Mouse (Mus musculus) layer of hippocampus, postnatal 10 days (tissue): ENCODE data around the gene Cebpe. TPM values are rescaled to one million over a fixed set of nuclear protein-coding genes. Genes with fewer than 3 reads are reported as not detected.

Source experiments
- DNase-seq, 2 experiments: peaks; one replicate each; pipeline ENCODE4 v3.0.0; 2021; ENCODE audit warnings: low spot score in 2 of 2
- total RNA-seq, 2 experiments: library from RNA; stranded (reverse); gene quantifications; 2 replicates each; pipeline ENCODE4 v1.2.3; 2021

Gene Cebpe
- total RNA-seq, 2 experiments from 2014 or later, result not detected

DNA sequence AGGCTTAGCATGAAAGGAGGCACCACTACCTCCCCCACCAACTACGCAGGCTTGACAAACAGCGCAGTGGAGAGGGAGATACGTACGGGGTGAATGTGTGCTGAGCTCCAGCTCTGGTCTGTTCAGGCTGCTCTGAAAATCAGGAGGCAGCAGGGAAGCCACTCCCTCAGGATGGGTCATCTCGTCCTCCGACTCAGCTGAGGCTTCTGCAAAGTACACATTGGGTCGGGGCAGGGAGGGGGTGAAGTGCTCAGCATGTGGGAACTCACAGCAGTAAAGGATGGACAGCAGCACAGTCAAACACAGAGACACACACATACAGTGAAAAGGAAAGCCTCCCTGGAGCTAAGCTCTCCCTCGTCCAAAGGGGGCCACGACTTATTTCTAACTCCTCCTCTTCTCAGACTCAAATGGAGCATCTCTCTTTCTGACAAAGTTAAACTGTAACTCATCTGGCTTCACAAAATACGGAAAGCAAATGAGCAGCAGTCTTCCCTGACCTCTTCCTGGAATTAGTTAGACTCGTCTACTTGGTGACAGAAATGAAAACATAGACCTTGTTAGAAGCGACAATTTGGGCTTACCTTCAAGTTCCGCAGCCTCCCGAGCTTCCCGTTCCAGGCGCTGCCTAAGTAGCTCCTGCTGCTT lies 33.2 kb downstream of the Cebpe start:
- no peak for DNase-seq

GRCm38 (mm10) chr14:54676290-54676689 lies 35.7 kb downstream of the Cebpe start:
- DNase-seq, result peak in 1 of 2 experiments; percentile 19

DNA sequence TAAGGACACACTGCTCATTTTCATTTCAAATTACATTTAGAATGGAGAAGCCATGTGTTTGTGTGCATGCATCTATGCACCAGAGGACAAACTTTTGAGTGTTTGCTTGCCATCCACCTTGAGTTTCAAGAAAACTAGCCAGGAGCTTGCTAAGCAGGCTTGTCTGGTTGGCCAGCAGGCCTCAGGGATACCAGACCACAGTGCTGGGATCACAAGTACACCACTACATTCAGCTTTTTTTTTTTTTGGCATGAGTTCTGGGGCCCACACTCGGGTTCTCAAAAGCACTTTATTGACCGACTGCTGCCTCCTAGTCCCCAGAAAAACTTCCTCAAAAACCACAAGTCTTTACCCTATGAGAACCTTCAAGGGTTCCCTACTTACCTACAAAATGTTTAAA lies 37.7 kb downstream of the Cebpe start:
- DNase-seq, result no peak

GRCm38 (mm10) chr14:54669381-54669780 lies 42.6 kb downstream of the Cebpe start:
- DNase-seq, result peak in 1 of 2 experiments; percentile 39

DNA sequence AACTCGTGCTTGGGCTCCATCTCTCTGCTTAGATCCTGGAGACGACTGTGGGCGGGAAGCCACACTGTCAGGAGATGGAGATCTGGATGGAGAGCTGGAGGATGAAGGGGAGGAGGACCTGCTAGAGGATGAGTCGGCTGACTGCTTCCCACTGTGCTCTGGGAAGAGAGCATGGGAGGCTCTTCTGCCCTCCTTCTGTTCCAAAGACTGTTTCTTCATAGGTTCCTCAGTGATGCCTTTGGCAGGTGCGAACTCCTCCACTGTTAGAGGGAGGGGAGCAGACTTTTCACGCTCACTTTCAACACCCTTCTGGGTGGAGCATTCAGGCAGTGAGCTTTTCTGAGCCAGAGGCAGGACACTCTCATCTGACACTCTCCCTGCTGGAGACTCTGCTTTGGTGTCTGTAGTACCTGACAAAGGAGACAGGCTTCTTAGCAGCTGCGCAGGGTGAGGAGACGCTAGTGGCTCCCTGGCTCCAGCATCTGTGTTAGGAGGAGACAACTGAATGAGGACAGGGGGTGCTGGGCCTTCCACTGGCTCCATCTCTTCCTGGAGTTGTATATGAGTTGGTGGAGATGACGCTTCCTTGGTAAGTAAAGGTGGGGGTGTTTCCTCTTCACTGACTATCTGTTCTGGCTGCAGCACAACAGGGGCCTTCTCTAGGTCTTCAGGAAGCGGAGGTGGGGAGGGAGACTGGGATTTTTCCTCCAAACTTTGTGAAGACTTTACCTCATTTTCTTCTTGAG lies 47.3 kb downstream of the Cebpe start:
- no peak for DNase-seq

Other genes with a start within 250 kb of the Cebpe start
- gene Lrp10, start 248.0 kb downstream of the Cebpe start, total RNA-seq, result 10 to 100 TPM; 40.3 to 42.2 TPM
- 10 to 100 TPM; 26.9 to 31.5 TPM for gene Rem2, start 236.1 kb downstream of the Cebpe start, total RNA-seq
- gene Prmt5, start 194.6 kb downstream of the Cebpe start, total RNA-seq, result 10 to 100 TPM; 82.2 to 91.8 TPM
- gene Haus4, start 157.6 kb downstream of the Cebpe start, total RNA-seq, result 1 to 10 TPM; 4.7 to 6.7 TPM
- gene Ajuba, start 134.6 kb downstream of the Cebpe start, total RNA-seq, result 1 to 10 TPM; 3.8 to 4.3 TPM
- 1 to 10 TPM; 5.1 to 5.5 TPM for gene 4931414P19Rik, start 106.2 kb downstream of the Cebpe start, total RNA-seq
- gene Psmb5, start 94.2 kb downstream of the Cebpe start, total RNA-seq, result 100 to 1,000 TPM; 201 to 217 TPM
- gene Psmb11, start 90.7 kb downstream of the Cebpe start, total RNA-seq, result under 1 TPM; 0.21 to 0.25 TPM
- gene Gm17606, start 71.2 kb downstream of the Cebpe start, total RNA-seq, result not detected
- gene Cdh24, start 70.8 kb downstream of the Cebpe start, total RNA-seq, result 10 to 100 TPM; 14.7 to 17.2 TPM
- 10 to 100 TPM; 25.5 to 28.1 TPM for gene 1700123O20Rik, start 26.0 kb downstream of the Cebpe start, total RNA-seq
- gene Acin1, start 25.2 kb downstream of the Cebpe start, total RNA-seq, result 100 to 1,000 TPM; 208 to 213 TPM
- gene Gm29776, start 13.3 kb downstream of the Cebpe start, total RNA-seq, result not detected
- 10 to 100 TPM; 63.7 to 66.3 TPM for gene Slc7a8, start 69.8 kb upstream of the Cebpe start, total RNA-seq
- not detected for gene Rnf212b, start 102.0 kb upstream of the Cebpe start, total RNA-seq
- 10 to 100 TPM; 16.6 to 16.8 TPM for gene Homez, start 158.8 kb upstream of the Cebpe start, total RNA-seq
- gene Ppp1r3e, start 165.4 kb upstream of the Cebpe start, total RNA-seq, result 10 to 100 TPM; 36.7 to 40.0 TPM
- 10 to 100 TPM; 68.8 to 72.1 TPM for gene Bcl2l2, start 171.2 kb upstream of the Cebpe start, total RNA-seq
- 1 to 10 TPM in 1 of 2 experiments, not detected in 1; 9.9 TPM for gene Gm20521, start 171.3 kb upstream of the Cebpe start, total RNA-seq
- gene Pabpn1, start 180.3 kb upstream of the Cebpe start, total RNA-seq, result 100 to 1,000 TPM; 266 to 288 TPM
- 100 to 1,000 TPM; 606 to 608 TPM for gene Slc22a17, start 201.0 kb upstream of the Cebpe start, total RNA-seq
- gene Efs, start 214.0 kb upstream of the Cebpe start, total RNA-seq, result 10 to 100 TPM; 16.8 to 17.9 TPM
- not detected for gene Il25, start 220.5 kb upstream of the Cebpe start, total RNA-seq
- gene Cmtm5, start 224.1 kb upstream of the Cebpe start, total RNA-seq, result 10 to 100 TPM; 33.5 to 37.0 TPM